Mouse (Mus musculus): ENCODE measurements around the gene Lrrc47. TPM values are rescaled to one million over a fixed set of nuclear protein-coding genes. Genes with fewer than 3 reads are reported as not detected.

Gene Lrrc47
- polyA plus RNA-seq, 1 experiment from 2014 or later, result 36.8 TPM

- Histone ChIP-seq H3K4me1 (peaks cover 10% of the 10 kb centered on the region), H3K4me2 (replicated peaks) (peak overlapping the region; percentile 57), H3K4me3 (0 out of 2 replicates have a peak overlapping the region, but pooled peaks have one; percentile 35), H3K9ac (no peak overlapping the region), H3K27ac (peak overlapping the region; percentile 37), H3K36me3 (peaks cover 22% of the 10 kb centered on the region), H3K27me3 (peaks cover 34% of the 10 kb centered on the region), H3K9me3 (no peaks in the 10 kb centered on the region)
- WGBS, result 33% methylated on average over 17 of the region's 17 CpGs
- ATAC-seq (ENCODE audit: insufficient number of reproducible peaks, insufficient read depth, low FRiP score, low TSS enrichment), result no peak
These were observed 13.4 kb downstream of the Lrrc47 start for GRCm38 (mm10) chr4:154024729-154025521.

DNA sequence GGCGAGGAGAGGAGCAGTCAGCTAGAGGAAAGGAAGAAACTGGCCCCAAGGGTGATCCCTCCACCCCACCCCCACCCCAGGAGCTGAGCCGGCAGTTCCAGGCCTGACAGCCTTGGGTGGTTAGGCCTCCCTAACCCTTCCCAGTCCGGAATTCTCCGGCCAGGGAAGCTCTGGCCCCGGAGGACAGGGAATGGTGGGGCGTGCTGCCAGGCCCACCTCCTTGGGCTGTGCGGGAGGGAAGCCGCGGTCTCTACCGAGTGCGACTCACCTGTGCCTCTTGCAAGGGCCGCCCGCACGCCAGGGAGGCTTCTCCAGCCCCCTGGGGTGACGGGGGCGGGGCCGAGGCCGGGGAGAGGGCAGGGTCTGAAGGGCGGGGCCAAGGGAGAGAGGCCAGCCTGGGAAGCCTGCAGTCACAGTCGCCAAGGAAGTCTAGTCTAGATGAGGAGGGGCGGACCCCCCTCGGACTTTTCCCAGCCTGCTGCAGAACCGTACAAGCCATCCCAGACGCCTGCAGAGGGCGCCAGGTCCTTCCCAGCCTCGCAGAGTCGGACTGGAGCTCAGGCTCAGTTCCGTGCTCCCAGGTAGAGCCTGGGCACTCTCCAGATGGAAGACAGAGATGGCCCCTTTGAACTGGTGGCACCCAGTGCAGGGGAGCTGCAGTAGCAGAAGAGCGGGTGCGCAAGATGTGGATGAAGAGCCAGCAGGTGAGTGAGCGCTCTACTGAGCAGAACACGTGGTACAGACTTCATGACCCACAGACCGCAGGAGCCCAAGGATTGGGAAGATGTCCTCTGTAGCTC lies 14.3 kb downstream of the Lrrc47 start, which contains the start of gene Smim1:
Smim1 (minus strand) TSS at position 590 of the 800 bp plus-strand sequence.
- Histone ChIP-seq H3K27me3 (peaks cover 34% of the 10 kb centered on the region), H3K27ac (peak within 1 kb of the TSS; percentile 37), H3K9ac (peak within 1 kb of the TSS; percentile 48; the same call in 1 of the 2 replicates), H3K36me3 (peaks cover 13% of the 10 kb centered on the region), H3K4me2 (replicated peaks) (peak within 1 kb of the TSS; percentile 57), H3K9me3 (no peaks in the 10 kb centered on the region), H3K4me1 (peaks cover 10% of the 10 kb centered on the region), H3K4me3 (peak within 1 kb of the TSS; percentile 35)
- ATAC-seq (ENCODE audit: insufficient number of reproducible peaks, insufficient read depth, low FRiP score, low TSS enrichment), result peak; percentile 59
- 2% methylated on average over 33 of the region's 33 CpGs for WGBS

- Histone ChIP-seq H3K4me2 (replicated peaks) (peak overlapping the region; percentile 57), H3K27me3 (peaks cover 34% of the 10 kb centered on the region), H3K27ac (no peak overlapping the region), H3K9me3 (no peaks in the 10 kb centered on the region), H3K36me3 (peaks cover 8% of the 10 kb centered on the region), H3K4me3 (peak overlapping the region; percentile 35), H3K4me1 (peaks cover 10% of the 10 kb centered on the region), H3K9ac (no peak overlapping the region)
- no peak for ATAC-seq (ENCODE audit: insufficient number of reproducible peaks, insufficient read depth, low FRiP score, low TSS enrichment)
- WGBS, result 28% methylated on average over 2 of the region's 2 CpGs
These were observed 14.9 kb downstream of the Lrrc47 start for GRCm38 (mm10) chr4:154026441-154026761.

GRCm38 (mm10) chr4:154028066-154028465 lies 16.5 kb downstream of the Lrrc47 start:
- H3K4me2 ChIP-seq (replicated peaks), result no peak overlapping the region
- H3K9me3 ChIP-seq, result no peaks in the 10 kb centered on the region
- 69% methylated on average over 7 of the region's 7 CpGs for WGBS
- H3K9ac ChIP-seq, result no peak overlapping the region
- H3K36me3 ChIP-seq, result no peaks in the 10 kb centered on the region
- peaks cover 10% of the 10 kb centered on the region for H3K4me1 ChIP-seq
- peaks cover 34% of the 10 kb centered on the region for H3K27me3 ChIP-seq
- no peak overlapping the region for H3K27ac ChIP-seq
- H3K4me3 ChIP-seq, result no peak overlapping the region
- no peak for ATAC-seq (ENCODE audit: insufficient number of reproducible peaks, insufficient read depth, low FRiP score, low TSS enrichment)

DNA sequence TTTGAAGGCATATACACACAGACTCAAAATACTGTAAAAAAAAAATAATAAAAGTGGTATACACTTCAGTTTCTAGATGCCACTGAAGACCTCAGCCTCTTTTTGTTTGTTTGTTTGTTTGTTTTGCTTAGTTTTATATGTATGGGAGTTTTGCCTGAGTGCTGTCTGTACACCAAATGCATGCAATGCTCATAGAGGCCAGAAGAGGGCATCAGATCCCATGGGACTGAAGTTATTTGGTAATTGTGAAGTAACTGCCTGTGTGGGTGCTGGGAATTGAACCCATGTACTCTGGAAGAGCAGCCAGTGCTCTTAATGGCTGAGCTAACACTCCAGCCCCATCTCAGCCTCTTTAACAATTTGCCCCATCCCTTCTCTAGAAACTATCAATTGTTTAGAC lies 17.1 kb downstream of the Lrrc47 start:
- no peaks in the 10 kb centered on the region for H3K36me3 ChIP-seq
- H3K4me1 ChIP-seq, result peaks cover 10% of the 10 kb centered on the region
- no peak overlapping the region for H3K9ac ChIP-seq
- no peak overlapping the region for H3K27ac ChIP-seq
- peaks cover 34% of the 10 kb centered on the region for H3K27me3 ChIP-seq
- no peak for ATAC-seq (ENCODE audit: insufficient number of reproducible peaks, insufficient read depth, low FRiP score, low TSS enrichment)
- no peak overlapping the region for H3K4me3 ChIP-seq
- no peak overlapping the region for H3K4me2 ChIP-seq (replicated peaks)
- H3K9me3 ChIP-seq, result no peaks in the 10 kb centered on the region

- WGBS, result 39% methylated on average over 3 of the region's 3 CpGs
- no peaks in the 10 kb centered on the region for H3K9me3 ChIP-seq
- no peak overlapping the region for H3K27ac ChIP-seq
- no peak overlapping the region for H3K4me2 ChIP-seq (replicated peaks)
- no peak overlapping the region for H3K9ac ChIP-seq
- H3K27me3 ChIP-seq, result no peaks in the 10 kb centered on the region
- H3K4me3 ChIP-seq, result no peak overlapping the region
- no peaks in the 10 kb centered on the region for H3K4me1 ChIP-seq
- no peaks in the 10 kb centered on the region for H3K36me3 ChIP-seq
- ATAC-seq (ENCODE audit: insufficient number of reproducible peaks, insufficient read depth, low FRiP score, low TSS enrichment), result no peak
These were observed 25.6 kb downstream of the Lrrc47 start for GRCm38 (mm10) chr4:154037123-154037522.

GRCm38 (mm10) chr4:154042577-154042976 lies 31.0 kb downstream of the Lrrc47 start, which contains the start of gene Ccdc27:
Ccdc27 (minus strand) TSS chr4:154042677.
- Histone ChIP-seq H3K4me3 (no peak within 1 kb of the TSS), H3K36me3 (no peaks in the 10 kb centered on the region), H3K9ac (no peak within 1 kb of the TSS), H3K4me2 (replicated peaks) (no peak within 1 kb of the TSS), H3K4me1 (no peaks in the 10 kb centered on the region), H3K9me3 (no peaks in the 10 kb centered on the region), H3K27ac (no peak within 1 kb of the TSS), H3K27me3 (no peaks in the 10 kb centered on the region)
- ATAC-seq (ENCODE audit: insufficient number of reproducible peaks, insufficient read depth, low FRiP score, low TSS enrichment), result no peak
- 81% methylated on average over 9 of the region's 9 CpGs for WGBS

DNA sequence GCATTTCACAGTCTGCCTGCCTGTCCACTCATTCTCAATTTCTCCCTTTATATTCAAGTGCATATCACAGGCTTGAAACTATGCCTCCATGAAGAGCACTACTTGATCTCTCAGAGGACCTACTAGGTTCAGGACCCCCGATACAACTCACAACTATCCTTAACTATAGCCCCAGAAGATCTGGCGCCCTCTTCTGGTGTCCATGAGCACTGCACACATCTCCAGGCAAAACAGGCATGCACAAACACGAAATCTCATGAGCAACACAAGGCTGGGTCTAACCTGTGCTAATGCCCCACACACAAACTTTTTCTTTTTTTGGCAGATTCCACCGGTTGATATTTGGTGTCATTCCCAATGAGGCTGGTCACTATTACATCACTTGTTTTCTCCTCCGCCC lies 34.3 kb downstream of the Lrrc47 start:
- ATAC-seq (ENCODE audit: insufficient number of reproducible peaks, insufficient read depth, low FRiP score, low TSS enrichment), result no peak
- no peaks in the 10 kb centered on the region for H3K9me3 ChIP-seq
- H3K4me1 ChIP-seq, result no peaks in the 10 kb centered on the region
- no peaks in the 10 kb centered on the region for H3K27me3 ChIP-seq
- no peaks in the 10 kb centered on the region for H3K36me3 ChIP-seq
- no peak overlapping the region for H3K9ac ChIP-seq
- 62% methylated on average over 5 of the region's 5 CpGs for WGBS
- H3K4me3 ChIP-seq, result no peak overlapping the region
- H3K4me2 ChIP-seq (replicated peaks), result no peak overlapping the region
- H3K27ac ChIP-seq, result no peak overlapping the region

GRCm38 (mm10) chr4:154051401-154051800 lies 39.9 kb downstream of the Lrrc47 start:
- Histone ChIP-seq H3K36me3 (no peaks in the 10 kb centered on the region), H3K4me2 (replicated peaks) (no peak overlapping the region), H3K27me3 (no peaks in the 10 kb centered on the region), H3K4me1 (peaks cover 4% of the 10 kb centered on the region; the same call in 1 of the 2 replicates), H3K4me3 (no peak overlapping the region), H3K9ac (no peak overlapping the region), H3K27ac (no peak overlapping the region), H3K9me3 (no peaks in the 10 kb centered on the region)
- WGBS, result 88% methylated on average over 3 of the region's 3 CpGs
- no peak for ATAC-seq (ENCODE audit: insufficient number of reproducible peaks, insufficient read depth, low FRiP score, low TSS enrichment)

DNA sequence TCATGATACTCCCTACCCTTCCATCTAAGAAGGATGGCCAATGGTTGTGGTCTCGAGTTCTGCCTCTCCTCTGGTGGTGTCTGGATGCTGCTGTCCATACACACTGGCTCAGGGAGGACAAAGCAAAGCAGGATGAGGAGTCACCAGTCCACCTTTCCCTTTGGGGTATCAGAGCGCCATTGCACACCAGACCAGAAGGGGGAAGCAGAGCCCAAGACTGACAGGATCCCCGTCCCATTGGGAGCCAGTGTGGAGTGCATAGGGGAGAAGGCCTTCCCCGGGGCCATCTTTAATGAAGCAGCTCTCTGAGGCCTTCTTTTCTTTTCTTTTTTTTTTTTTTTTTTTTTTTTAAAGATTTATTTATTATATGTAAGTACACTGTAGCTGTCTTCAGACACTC lies 41.5 kb downstream of the Lrrc47 start:
- WGBS, result 64% methylated on average over 4 of the region's 4 CpGs
- no peak for ATAC-seq (ENCODE audit: insufficient number of reproducible peaks, insufficient read depth, low FRiP score, low TSS enrichment)

GRCm38 (mm10) chr4:154055482-154055881 lies 44.0 kb downstream of the Lrrc47 start:
- H3K36me3 ChIP-seq, result no peaks in the 10 kb centered on the region
- no peak overlapping the region for H3K4me3 ChIP-seq
- H3K27ac ChIP-seq, result peak overlapping the region; percentile 54
- H3K4me2 ChIP-seq (replicated peaks), result no peak overlapping the region
- no peak overlapping the region for H3K9ac ChIP-seq
- H3K4me1 ChIP-seq, result peaks cover 4% of the 10 kb centered on the region; the same call in 1 of the 2 replicates
- H3K9me3 ChIP-seq, result no peaks in the 10 kb centered on the region
- no peak for ATAC-seq (ENCODE audit: insufficient number of reproducible peaks, insufficient read depth, low FRiP score, low TSS enrichment)
- H3K27me3 ChIP-seq, result no peaks in the 10 kb centered on the region
- 85% methylated on average over 7 of the region's 7 CpGs for WGBS

More for the DNA sequence above, 41.5 kb downstream of the Lrrc47 start:
- H3K27me3 ChIP-seq, result no peaks in the 10 kb centered on the region
- no peaks in the 10 kb centered on the region for H3K9me3 ChIP-seq
- no peak overlapping the region for H3K27ac ChIP-seq
- H3K4me2 ChIP-seq (replicated peaks), result no peak overlapping the region
- peaks cover 4% of the 10 kb centered on the region; the same call in 1 of the 2 replicates for H3K4me1 ChIP-seq
- no peak overlapping the region for H3K4me3 ChIP-seq
- no peaks in the 10 kb centered on the region for H3K36me3 ChIP-seq
- H3K9ac ChIP-seq, result no peak overlapping the region

- Histone ChIP-seq H3K4me1 (peaks cover 4% of the 10 kb centered on the region; the same call in 1 of the 2 replicates), H3K4me3 (no peak overlapping the region), H3K9ac (no peak overlapping the region), H3K9me3 (no peaks in the 10 kb centered on the region), H3K27me3 (no peaks in the 10 kb centered on the region), H3K4me2 (replicated peaks) (no peak overlapping the region), H3K27ac (peak overlapping the region; percentile 54), H3K36me3 (no peaks in the 10 kb centered on the region)
- 46% methylated on average over 2 of the region's 2 CpGs for WGBS
- no peak for ATAC-seq (ENCODE audit: insufficient number of reproducible peaks, insufficient read depth, low FRiP score, low TSS enrichment)
These were observed 44.5 kb downstream of the Lrrc47 start for GRCm38 (mm10) chr4:154056046-154056445.

Measured in embryonic facial prominence, embryonic 12.5 days (tissue).